Mouse (Mus musculus): ENCODE measurements around the gene Speer4f2. TPM values are rescaled to one million over a fixed set of nuclear protein-coding genes. Genes with fewer than 3 reads are reported as not detected.

Speer4f2 gene
- not detected for polyA plus RNA-seq (2017; shearing (Covaris generic))

DNA sequence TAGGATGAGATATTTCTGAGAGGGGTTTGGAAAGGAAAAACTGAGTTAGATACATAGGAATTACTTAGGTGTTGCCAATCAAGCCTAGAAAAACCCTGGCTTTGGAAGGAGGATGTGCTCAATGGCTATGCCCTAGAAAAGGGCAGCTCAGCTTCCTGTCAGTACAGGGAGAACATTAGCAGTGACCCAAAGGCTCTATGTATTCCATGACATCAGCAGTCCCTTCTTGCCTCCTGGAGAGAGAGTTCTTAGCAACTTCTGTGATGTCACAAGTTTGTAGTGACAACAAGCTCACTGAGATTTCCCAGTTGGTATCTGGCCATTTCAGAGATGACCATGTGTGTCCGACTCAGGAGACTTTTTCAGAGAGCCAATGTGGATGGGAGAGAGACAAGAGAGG, at the start of gene Speer4f2:
Gene Speer4f2, plus strand, starts transcription at position 301 of the 400 bp plus-strand sequence.

Other genes with a start within 250 kb of the Speer4f2 start
- gene Speer4f1, start 102.9 kb downstream of the Speer4f2 start, polyA plus RNA-seq (2017; shearing (Covaris generic)): not detected
- gene Sema3c, start 201.1 kb downstream of the Speer4f2 start, polyA plus RNA-seq (2017; shearing (Covaris generic)): not detected